Mouse (Mus musculus): ENCODE data around the gene Bri3.

Bri3 gene
- long read RNA-seq, experiment 1, transcript Bri3-201 (3 exons, 955 nt), result major isoform, 115 of 121 reads
- long read RNA-seq, experiment 1, partial matches to known transcripts, result 4 of 121 reads
- long read RNA-seq, experiment 1, other reads (novel, unspliced or antisense), result 2 of 121 reads
- long read RNA-seq, experiment 2, transcript Bri3-201 (3 exons, 955 nt), result major isoform, 142 of 145 reads
- long read RNA-seq, experiment 2, partial matches to known transcripts, result 1 of 145 reads
- long read RNA-seq, experiment 2, other reads (novel, unspliced or antisense), result 2 of 145 reads

- intact Hi-C loops (cut with DNase I), result no loop called here
These were observed at the start of gene Bri3 for GRCm38 (mm10) chr5:144243901-144244487. Gene Bri3 (plus strand): TSS chr5:144244437.

DNA sequence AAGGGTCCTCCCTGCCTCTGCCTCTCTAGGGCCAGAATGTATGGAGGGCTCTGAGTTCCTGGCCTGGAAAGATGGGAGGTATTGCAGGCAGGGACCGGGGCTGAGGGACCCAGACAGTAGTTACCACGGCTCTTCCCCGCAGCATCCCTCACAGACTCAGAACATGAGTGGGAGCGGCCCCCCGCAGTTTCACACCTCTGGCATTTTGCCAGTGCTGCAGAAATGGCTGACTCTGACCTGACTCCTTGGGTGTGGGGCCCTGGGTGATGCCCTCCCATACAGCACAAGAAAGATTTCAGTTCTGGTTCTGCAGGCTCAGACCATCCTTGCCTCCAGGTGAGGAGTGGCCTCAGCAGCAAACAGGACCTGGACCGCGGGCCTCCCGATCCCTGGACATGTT is 48.7 kb upstream of the Bri3 start:
- intact Hi-C loops (cut with DNase I), result no loop called here

- intact Hi-C loops (cut with DNase I), result no loop called here
These were observed 43.6 kb upstream of the Bri3 start for GRCm38 (mm10) chr5:144200616-144201015.

DNA sequence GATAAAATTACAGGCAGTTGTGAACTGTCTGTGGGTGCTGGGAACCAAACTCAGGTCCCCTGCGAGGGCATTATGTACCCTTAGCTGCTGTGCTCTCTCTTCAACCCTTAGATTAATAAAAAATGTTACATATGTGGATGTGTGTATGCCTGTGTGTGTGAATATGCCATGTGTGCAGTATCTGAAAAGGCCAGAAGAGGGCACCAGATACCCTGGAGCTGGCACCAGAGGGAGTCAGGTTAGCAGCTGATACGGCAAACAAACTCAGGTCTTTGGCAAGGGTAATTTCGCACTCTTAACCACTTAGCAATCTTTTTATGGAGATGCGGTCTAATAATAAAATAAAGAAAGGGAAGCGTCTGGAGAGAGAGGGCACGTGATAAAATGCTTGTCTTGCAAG is 41.8 kb upstream of the Bri3 start:
- intact Hi-C loops (cut with DNase I), result no loop called here

DNA sequence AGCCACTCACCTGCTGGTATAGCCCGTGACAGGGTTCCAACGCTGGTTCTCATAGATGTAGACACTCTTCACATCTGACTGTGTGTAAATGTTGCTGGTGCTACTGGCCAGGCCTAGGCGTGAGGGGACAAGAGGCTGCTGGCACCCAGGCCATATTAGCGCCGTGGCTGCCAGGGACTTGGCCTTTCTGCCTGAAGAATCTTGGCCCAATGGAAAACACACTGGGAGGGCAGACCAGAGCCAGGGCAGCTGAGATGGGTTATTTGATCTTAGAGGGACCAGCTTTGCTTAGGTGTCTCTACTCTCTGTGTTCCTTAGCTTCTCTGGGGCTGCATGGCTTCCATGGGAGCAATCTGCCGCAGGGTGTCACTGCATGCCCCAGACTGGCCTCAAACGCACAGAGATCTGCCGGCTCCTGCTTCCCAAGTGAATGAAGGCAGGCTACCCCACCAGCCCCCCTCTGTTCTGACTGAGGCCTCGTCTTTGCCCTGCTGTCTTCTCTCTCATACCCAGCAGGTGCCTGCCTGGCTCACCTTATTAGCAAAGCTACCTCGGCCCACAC is 40.8 kb upstream of the Bri3 start:
- intact Hi-C loops (cut with DNase I), result no loop called here

GRCm38 (mm10) chr5:144204303-144204702 is 39.9 kb upstream of the Bri3 start:
- intact Hi-C loops (cut with DNase I), result no loop called here

GRCm38 (mm10) chr5:144204911-144205310 is 39.3 kb upstream of the Bri3 start:
- intact Hi-C loops (cut with DNase I), result no loop called here

GRCm38 (mm10) chr5:144206069-144206468 is 38.2 kb upstream of the Bri3 start:
- intact Hi-C loops (cut with DNase I), result no loop called here

DNA sequence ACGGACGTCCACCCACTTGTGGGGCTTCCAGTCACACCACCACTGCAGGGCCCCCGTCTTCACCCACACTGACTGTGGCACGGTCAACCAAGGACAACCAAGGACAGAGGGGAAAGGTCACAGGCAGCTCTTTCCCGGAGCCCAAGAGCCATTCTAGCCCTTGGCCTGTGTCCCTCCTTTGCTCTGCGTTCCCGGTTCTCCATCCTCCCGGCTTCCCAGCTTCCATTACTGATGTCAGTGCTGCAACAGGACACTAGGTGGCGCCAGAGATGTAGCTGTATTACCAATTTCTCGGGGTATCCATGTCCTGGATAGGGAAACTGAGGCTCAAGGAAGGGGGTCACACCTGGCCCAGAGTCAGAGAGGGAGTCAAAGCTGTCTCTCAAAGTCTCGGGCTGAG is 36.8 kb upstream of the Bri3 start:
- intact Hi-C loops (cut with DNase I), result no loop called here

DNA sequence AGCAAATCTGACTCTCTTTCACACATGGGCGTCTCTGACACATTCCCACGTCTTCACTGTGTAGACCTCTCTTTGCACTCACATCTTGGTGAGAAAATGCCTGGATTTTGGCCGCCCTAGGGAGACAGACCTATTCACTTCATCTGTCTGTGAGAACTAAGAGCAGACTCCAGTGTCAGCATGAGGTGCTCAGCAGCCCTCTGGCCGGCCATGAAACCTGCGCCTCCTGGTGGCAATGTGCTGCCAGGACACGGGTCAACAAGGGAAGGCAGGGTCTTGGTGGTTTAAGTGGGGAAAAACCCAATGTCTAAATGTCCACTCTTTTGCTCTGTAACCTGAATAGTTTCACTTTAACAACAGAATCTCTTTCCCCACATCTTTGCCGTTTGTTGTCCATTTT is 29.8 kb upstream of the Bri3 start:
- intact Hi-C loops (cut with DNase I), result no loop called here

- intact Hi-C loops (cut with DNase I), result no loop called here
These were observed 28.2 kb upstream of the Bri3 start for GRCm38 (mm10) chr5:144215992-144216391.

DNA sequence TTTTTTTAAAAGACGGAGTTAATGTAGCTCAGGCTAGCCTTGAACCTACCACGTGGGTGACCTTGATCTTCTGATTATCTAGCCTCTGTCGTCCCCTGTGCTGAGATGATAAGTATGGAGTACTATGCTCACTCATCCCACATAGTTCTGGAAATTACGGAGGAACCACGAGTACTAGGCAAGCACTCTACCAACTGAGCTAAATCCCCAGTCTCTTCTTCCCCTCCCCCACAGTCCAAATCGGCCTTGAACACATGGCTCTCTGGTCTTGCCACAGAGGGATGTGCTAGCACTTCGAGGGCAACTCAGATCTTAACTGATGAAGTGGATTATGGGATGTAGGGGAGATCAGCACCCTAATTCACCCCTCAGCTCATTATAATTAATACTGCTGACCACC is 26.2 kb upstream of the Bri3 start:
- intact Hi-C loops (cut with DNase I), result no loop called here

DNA sequence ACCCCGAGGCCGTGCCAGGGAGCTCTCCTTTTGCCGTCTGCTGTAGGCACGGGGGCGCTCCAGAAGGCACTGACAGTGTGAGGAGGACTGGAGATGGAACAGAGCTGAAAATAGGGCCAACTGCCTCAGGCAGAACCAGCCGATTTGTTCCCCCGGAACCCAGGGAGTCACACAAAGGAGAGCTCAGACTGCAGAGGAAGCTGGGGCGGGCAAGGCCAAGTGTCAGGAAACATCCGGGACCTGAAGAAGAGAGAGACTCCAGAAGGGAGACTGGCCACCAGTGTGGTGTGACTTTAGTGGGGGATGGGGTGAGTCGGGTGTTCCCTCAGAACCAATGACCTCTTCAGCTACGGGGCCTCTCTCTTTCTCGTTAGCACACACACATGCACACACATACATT is 24.9 kb upstream of the Bri3 start:
- intact Hi-C loops (cut with DNase I), result no loop called here

DNA sequence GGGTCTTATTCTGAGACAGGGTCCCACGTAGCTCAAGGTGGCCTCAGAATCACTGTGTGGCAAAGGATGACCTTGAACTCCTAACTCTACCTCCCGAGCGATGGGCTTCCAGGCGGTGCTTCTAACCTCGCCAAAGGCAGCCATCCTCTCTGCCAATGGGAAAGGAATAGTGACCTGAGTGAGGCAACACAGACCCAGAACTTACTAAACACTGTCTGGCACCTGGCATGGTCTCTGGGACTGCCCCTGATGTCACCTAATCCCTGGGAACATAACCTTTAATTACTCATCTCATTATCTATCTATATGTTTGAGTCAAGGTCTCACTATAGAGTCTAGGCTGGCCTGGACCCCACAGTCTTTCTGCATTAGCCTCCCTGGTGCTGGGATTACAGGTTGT is 24.3 kb upstream of the Bri3 start:
- intact Hi-C loops (cut with DNase I), result no loop called here

GRCm38 (mm10) chr5:144221305-144221704 is 22.9 kb upstream of the Bri3 start:
- intact Hi-C loops (cut with DNase I), result no loop called here

DNA sequence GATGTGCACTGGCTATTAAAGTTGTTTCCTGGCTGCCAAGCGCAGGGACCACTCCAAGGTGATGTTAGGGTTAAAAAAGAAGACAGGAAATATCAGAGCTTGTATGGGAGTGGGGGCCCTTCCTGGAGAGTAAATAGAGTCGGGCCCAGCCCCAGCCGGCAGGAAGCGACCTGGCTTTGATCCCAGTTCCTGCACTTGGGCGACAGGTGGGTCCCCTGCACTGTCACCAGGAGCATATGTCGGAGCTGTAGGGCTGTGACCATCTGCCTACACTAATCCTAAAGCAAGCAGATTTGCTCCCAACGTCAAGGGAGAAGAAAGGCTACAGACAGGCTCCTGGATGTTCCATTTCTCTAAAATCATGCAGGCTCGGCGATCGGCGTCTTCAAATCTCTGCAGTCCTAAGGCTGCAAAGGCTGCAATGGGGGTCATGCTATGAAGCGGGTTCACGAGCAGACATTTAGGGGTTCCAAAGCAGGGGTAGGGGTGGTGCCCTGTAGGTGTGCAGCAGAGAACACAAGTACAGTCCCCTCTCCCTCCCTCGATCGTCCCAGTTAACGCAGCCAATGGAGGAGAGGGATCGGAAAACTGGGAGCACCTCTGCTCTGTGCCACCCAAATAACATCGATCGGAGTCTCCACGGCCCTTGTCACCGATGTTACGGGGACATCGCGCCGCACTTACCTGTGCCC is 21.3 kb upstream of the Bri3 start:
- intact Hi-C loops (cut with DNase I), result no loop called here

DNA sequence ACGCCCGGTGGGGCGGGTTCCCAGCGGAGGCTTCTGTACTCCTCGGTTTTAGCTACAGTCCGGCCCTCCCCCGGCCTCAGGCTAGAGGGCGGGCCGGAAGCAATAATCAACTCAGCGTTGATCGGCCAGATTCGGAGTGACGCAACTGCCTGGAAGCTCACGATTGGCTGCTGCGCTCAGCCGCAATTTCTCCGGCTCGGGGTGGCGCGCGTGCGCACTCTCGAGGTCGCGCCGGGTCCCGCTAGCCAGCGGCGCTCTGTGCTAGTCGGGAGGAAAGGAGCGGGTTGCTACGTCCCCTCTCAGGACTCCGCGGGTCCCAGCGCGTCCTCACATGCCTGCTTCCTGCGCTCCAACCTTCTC is 20.8 kb upstream of the Bri3 start, which contains the start of gene Tecpr1:
Gene Tecpr1, minus strand, starts transcription at position 113 of the 360 bp plus-strand sequence.
- intact Hi-C loops (cut with DNase I), result no loop called here

DNA sequence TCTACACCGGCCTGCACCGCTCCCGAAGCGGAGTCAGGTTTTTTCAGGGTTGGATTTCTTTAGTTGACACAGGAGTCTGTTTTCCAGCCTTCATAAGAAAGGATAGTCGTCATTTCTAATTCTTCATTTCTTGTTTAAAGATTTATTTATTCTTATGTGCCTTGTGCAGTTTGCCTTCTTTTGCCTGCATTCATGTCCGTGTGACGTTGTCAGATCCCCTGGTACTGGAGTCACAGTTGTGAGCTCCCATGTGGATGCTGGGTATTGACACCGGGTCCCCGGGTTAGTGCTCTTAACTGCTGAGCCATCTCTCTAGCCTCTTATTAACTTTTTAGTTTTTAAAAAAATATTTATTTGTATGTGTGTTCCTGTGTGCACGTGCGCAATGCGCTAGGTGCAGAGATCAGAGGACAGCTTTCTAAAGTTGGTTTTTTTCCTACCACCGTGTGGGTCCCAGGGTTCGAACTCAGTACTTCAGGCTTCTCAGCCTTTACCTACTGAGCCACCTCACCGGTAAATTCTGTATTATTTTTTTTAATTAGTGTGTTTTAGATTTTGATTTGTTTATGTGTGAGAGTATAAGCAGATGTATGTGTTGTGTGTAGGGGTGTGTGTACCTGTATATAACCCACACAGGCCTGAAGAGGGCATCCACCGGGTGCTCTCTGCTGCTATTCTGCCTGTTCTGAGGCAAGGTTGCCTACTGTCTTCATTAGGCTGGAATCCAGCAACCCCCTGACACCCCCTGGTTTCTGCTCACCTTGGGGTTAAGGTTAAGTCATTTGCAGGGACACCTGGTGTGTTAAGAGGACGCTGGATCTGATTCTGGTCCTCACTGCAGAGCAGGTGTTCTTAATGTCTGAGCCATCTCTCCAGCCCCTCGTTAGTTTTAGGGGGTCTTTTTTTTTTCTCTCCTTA is 20.1 kb upstream of the Bri3 start:
- intact Hi-C loops (cut with DNase I), result loop anchor here (2.0 kb wide), 1 partner anchor 31 kb away; no protein-coding TSS in a partner anchor

DNA sequence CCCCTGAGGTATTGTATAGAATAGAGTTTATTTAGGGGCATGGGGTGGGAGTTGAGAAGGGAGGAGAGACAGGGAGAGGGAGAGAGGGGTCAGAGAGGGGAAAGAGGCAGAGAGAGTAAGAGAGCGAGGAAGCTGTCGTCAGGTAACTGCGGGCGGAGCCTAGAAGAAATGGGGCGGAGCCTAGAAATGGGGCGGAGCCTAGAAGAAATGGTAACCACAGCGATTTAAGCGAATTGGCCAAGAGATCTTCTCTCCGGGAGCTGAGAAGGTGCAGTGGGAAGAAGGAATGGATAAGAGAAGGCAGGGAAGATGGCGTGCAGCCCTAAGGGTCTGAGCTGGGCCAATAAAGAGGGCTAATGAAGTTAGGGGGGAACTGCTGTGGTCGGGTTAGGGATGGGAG is 18.0 kb upstream of the Bri3 start:
- intact Hi-C loops (cut with DNase I), result no loop called here

DNA sequence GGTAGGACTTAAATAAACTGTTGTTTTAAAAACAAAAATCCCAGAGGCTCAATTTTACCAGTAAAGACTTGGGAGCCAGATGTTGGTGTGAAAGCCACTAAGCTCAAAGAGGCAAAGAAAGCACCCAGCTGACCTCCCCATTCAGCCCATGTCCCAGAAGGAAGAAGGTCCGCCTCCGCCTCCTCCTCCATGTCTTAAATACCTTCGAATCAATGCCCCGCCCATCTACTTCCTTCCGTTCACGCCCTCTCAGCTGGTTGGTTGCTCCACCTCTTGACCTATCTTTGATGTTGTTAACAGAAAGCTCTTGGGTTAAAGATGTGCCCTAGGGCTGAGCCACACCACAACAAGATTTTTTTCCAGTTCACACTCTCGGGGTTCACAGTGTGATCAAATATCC is 14.0 kb upstream of the Bri3 start:
- intact Hi-C loops (cut with DNase I), result loop anchor here (10.0 kb wide), 1 partner anchor 505 kb away; no protein-coding TSS in a partner anchor

DNA sequence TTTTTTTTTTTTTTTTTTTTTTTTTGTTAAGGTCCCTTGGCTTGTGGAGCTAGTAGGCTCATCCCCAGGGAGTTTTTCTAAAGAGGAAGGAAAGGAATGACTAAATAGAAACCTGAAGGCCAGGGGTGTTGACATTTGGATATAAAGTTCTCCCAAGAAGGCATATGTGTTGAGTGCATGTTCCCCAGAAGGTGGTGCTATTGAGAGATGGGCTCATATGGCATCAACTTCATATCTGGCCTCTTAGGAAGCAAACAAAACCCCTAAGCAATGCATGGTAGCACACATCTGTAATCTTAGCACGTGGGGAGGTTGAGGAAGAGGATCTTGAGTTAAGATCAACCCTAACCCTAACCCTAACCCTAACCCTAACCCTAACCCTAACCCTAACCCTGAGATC is 12.8 kb upstream of the Bri3 start:
- intact Hi-C loops (cut with DNase I), result loop anchor here (10.0 kb wide), 1 partner anchor 503 kb away; no protein-coding TSS in a partner anchor

Measured in adrenal gland (tissue).